Mouse (Mus musculus) lung, postnatal 0 days (tissue): Measurements from ENCODE around the gene Adgrb3.

Experiments
- CTCF ChIP-seq: IDR thresholded peaks from 2 replicates; pipeline ENCODE4 v1.5.1; 2016; ENCODE audit warnings: antibody characterized with exemption, mild to moderate bottlenecking
- EP300 ChIP-seq: IDR thresholded peaks from 2 replicates; pipeline ENCODE4 v1.6.1; 2016; ENCODE audit warnings: antibody characterized with exemption, mild to moderate bottlenecking, control low read depth

GRCm38 (mm10) chr1:25696771-25697170, 132.7 kb downstream of the Adgrb3 start:
- peak; percentile 15; the same call in 1 of the 2 replicates for TF ChIP-seq CTCF
- TF ChIP-seq EP300 = no peak
